Mouse (Mus musculus) layer of hippocampus, adult 2 months (tissue): ENCODE measurements around the gene Rtn2. TPM values are rescaled to one million over a fixed set of nuclear protein-coding genes. Genes with fewer than 3 reads are reported as not detected.

Experiments used
- DNase-seq, 2 experiments: peaks; one replicate each; pipeline ENCODE4 v3.0.0; 2022; ENCODE audit warnings: low spot score in 2 of 2
- H3K27ac ChIP-seq: fragments of 200-600 bp; 2 replicates; pipeline ENCODE4 v1.8.1; 2022
- H3K4me3 ChIP-seq: fragments of 200-600 bp; 2 replicates; pipeline ENCODE4 v1.8.1; 2022; ENCODE audit warnings: mild to moderate bottlenecking
- CTCF ChIP-seq: fragments of 200-600 bp; conservative IDR thresholded peaks from 2 replicates; pipeline ENCODE4 v1.8.1; 2022; ENCODE audit warnings: antibody characterized with exemption, mild to moderate bottlenecking, moderate library complexity
- long read RNA-seq, 2 experiments: library from polyadenylated mRNA; stranded (forward); transcript quantifications; one replicate each; pipeline ENCODE4 v2.0.0; 2021; ENCODE audit warnings: borderline mapping rate in 2 of 2
- total RNA-seq, 2 experiments: library from RNA; stranded (reverse); gene quantifications; 2 replicates each; pipeline ENCODE4 v1.2.3; 2021

Rtn2 gene
- total RNA-seq, result 10 to 100 TPM; 90.3 to 92.7 TPM
- long read RNA-seq, experiment 1, transcript Rtn2-201 (10 exons, 1,990 nt), result major isoform, 89 of 98 reads
- long read RNA-seq, experiment 1, partial matches to known transcripts, result 4 of 98 reads
- long read RNA-seq, experiment 1, other reads (novel, unspliced or antisense), result 4 of 98 reads
- long read RNA-seq, experiment 2, transcript Rtn2-201 (10 exons, 1,990 nt), result major isoform, 106 of 126 reads
- long read RNA-seq, experiment 2, partial matches to known transcripts, result 9 of 126 reads
- long read RNA-seq, experiment 2, other reads (novel, unspliced or antisense), result 7 of 126 reads

GRCm38 (mm10) chr7:19282385-19282784 is at the start of gene Rtn2:
Rtn2 (plus strand) TSS chr7:19282624.
- Histone ChIP-seq H3K27ac (peak within 1 kb of the TSS; percentile 92), H3K4me3 (peak within 1 kb of the TSS; percentile 79)
- TF ChIP-seq CTCF, result no peak
- DNase-seq, result peak; percentile 82 to 86

DNA sequence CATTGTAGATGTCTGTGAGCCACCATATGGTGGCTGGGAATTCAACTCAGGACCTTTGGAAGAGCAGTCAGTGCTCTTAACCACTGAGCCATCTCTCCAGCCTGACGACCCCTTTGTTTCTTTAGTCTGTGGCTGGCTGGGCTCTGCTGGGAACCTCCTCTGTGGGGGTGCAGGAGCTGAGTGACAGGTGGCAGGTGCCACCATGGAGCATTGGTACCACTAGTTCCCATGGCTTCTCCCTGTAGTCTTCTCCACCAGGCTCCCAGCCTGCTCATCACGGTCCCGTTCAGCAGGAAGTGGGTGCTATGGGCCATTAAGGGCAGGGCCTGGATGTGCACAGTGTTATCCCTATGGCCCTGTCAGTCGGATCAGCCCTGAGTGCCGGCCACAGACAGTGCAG is 47.8 kb upstream of the Rtn2 start:
- TF ChIP-seq CTCF, result no peak
- H3K27ac ChIP-seq, result no peak overlapping the region
- no peak overlapping the region for H3K4me3 ChIP-seq
- DNase-seq, result no peak

DNA sequence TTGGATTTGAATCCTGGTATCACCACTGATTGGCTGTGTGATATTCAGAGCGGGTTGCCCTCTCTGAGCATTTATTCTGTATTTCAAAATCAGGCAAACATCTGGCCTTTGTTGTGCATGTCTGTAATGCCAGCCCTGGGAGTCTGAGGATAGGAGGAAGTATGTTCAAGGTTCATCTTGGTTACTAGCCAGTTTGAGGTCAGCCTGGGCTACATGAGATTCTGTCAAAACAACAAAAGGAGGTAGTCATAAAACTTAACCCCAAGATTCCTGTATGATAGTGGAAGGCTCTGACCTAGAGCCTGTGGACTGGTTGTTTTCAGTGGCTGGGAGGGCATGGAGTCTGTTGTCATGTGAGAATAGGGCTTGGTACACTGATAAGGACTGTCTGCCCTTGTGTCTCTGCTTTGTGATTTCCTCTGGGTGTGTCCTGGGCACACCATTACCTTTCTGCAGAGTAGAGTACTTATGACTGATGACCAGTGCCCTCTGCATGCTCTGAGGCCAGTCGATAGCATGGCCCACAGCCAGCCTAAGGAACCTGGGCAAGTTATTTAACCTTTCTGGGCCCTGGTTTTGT is 47.2 kb upstream of the Rtn2 start:
- no peak for TF ChIP-seq CTCF
- no peak overlapping the region for H3K4me3 ChIP-seq
- no peak overlapping the region for H3K27ac ChIP-seq
- DNase-seq, result no peak

DNA sequence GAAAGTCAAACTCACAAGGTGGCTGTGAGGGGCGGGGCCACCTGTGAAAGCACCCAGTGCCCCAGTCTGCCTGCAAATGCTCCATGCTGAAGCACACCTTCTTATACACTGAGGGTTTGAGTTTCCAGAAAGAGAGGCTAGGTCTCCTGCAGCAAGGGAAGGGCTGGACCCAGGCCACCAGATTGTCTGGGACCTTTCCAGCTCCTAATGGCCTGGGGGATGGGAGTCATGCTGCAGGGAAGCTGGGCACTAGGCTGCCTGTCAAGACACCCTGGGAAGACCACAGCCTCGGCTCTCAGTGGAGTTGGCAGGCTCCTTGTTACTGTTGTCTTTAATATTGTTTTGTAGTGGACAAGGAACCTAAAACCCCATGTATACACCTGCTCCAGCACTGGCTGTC is 46.0 kb upstream of the Rtn2 start:
- Histone ChIP-seq H3K4me3 (no peak overlapping the region), H3K27ac (no peak overlapping the region)
- no peak for TF ChIP-seq CTCF
- no peak for DNase-seq

GRCm38 (mm10) chr7:19238344-19238743 is 44.1 kb upstream of the Rtn2 start:
- Histone ChIP-seq H3K27ac (no peak overlapping the region), H3K4me3 (no peak overlapping the region)
- TF ChIP-seq CTCF, result no peak
- no peak for DNase-seq

GRCm38 (mm10) chr7:19239423-19239822 is 43.0 kb upstream of the Rtn2 start:
- peak; percentile 100 for TF ChIP-seq CTCF
- peak overlapping the region; percentile 46; the same call in 1 of the 2 replicates for H3K27ac ChIP-seq

DNA sequence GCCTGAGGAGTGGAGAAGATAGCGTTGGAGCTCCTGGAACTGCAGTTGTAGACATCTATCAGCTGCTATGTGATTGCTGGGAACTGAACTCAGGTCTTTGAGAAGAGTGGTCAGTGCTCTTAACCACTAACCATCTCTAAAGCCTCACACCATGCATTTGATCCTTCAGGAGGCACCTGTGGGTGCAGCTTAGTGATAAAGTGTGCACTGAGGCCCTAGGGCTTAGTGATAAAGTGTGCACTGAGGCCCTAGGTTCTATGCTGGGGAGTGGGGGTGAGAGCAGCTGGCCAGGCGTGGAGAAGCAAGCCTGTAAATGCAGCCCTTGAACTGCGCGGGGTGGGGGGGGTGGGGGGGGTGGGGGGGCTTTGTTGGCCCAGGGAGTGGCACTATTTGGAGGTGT is 42.4 kb upstream of the Rtn2 start:
- TF ChIP-seq CTCF, result no peak
- DNase-seq, result no peak
- peak overlapping the region; percentile 46; the same call in 1 of the 2 replicates for H3K27ac ChIP-seq
- H3K4me3 ChIP-seq, result no peak overlapping the region

More at GRCm38 (mm10) chr7:19239423-19239822, 43.0 kb upstream of the Rtn2 start:
- no peak overlapping the region for H3K4me3 ChIP-seq
- DNase-seq, result peak; percentile 91 to 95

- H3K4me3 ChIP-seq, result no peak overlapping the region
- peak overlapping the region; percentile 48; the same call in 1 of the 2 replicates for H3K27ac ChIP-seq
- peak in 1 of 2 experiments; percentile 33 for DNase-seq
- TF ChIP-seq CTCF, result no peak
Measured at GRCm38 (mm10) chr7:19240905-19241463, 41.4 kb upstream of the Rtn2 start.

DNA sequence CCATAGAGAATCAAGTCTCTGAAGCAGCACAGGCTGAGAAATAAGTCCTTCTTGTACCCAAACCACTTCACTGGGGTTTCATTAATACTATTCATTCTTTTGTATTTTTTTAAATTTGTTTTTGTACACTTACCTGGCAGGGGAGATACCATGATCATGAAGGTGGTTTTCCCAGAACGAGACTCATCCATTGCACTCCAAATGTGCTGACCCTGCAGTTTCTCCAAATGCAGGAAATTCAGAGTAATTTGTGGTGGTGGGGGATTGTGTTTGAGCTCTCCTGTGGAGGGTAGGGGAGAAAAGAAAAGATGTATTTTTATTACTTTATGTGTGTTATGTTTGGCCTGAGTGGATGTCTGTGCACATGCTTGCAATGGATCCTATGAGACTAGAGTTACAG is 40.4 kb upstream of the Rtn2 start:
- Histone ChIP-seq H3K4me3 (no peak overlapping the region), H3K27ac (no peak overlapping the region)
- TF ChIP-seq CTCF, result no peak
- no peak for DNase-seq

GRCm38 (mm10) chr7:19243858-19244257 is 38.6 kb upstream of the Rtn2 start:
- no peak for DNase-seq
- Histone ChIP-seq H3K27ac (peak overlapping the region; percentile 43; the same call in 1 of the 2 replicates), H3K4me3 (no peak overlapping the region)
- TF ChIP-seq CTCF, result no peak

DNA sequence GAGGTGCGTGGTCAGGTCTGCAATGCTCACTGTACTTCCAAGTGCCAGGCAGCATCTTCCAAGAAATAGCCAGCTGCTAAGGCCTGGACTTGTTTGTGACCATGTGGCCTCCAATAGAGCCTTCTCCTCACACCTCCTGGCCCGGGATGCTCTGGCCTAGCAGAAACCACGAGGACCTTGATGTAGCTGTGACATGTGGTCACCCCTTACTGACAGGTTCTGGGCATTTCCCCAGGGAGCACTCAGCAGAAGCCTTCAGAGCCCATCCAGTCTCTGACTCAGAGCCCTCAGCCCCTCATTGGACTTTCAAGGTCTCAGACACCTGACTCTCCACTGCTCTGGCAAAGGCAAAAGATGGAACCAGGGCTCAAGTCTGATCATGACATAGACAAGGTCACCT is 37.3 kb upstream of the Rtn2 start:
- Histone ChIP-seq H3K4me3 (no peak overlapping the region), H3K27ac (0 out of 2 replicates have a peak overlapping the region, but pooled peaks have one; percentile 43)
- no peak for DNase-seq
- no peak for TF ChIP-seq CTCF

DNA sequence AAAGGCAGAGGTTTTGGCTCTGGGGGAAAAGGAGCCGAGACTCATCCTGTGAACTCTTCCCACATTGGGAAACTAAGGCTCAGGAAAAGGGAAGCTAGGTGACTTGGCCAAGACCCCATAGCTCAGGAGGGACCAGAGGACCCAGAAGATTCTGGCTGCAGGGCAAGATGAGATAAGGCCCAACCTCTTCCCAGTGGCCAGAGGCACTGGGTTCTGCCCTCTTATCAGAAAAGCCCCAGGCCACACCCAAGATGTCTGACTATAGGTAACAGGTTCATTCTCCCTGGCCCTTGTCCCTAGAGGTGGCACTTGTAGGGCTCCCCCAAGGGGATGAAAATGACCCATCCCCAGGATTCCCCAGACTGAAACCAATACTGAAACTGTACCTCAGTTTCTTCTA is 35.6 kb upstream of the Rtn2 start:
- no peak overlapping the region for H3K4me3 ChIP-seq
- TF ChIP-seq CTCF, result no peak
- H3K27ac ChIP-seq, result no peak overlapping the region
- DNase-seq, result no peak

- TF ChIP-seq CTCF, result no peak
- Histone ChIP-seq H3K4me3 (no peak overlapping the region), H3K27ac (no peak overlapping the region)
- DNase-seq, result no peak
Measured at GRCm38 (mm10) chr7:19247511-19247910, 34.9 kb upstream of the Rtn2 start.

- no peak overlapping the region for H3K27ac ChIP-seq
- TF ChIP-seq CTCF, result no peak
- H3K4me3 ChIP-seq, result no peak overlapping the region
- no peak for DNase-seq
Measured at GRCm38 (mm10) chr7:19252078-19252477, 30.3 kb upstream of the Rtn2 start.
